Mouse (Mus musculus) right cerebral cortex, adult 2 months (tissue): Measurements from ENCODE around the gene Cinp.

Source experiments
- DNase-seq, 2 experiments: peaks; one replicate each; pipeline ENCODE4 v3.0.0; 2021 to 2022; ENCODE audit warnings: low spot score in 2 of 2

The Cinp gene

GRCm38 (mm10) chr12:110889036-110890020, at the start of gene Cinp, which contains the start of gene Tecpr2:
TSS of gene Cinp (minus strand) at chr12:110889145.
TSS of gene Tecpr2 (plus strand) at chr12:110889264.
- DNase-seq = peak; percentile 97 to 98

GRCm38 (mm10) chr12:110937496-110937895, 48.6 kb upstream of the Cinp start:
- DNase-seq = no peak

DNA sequence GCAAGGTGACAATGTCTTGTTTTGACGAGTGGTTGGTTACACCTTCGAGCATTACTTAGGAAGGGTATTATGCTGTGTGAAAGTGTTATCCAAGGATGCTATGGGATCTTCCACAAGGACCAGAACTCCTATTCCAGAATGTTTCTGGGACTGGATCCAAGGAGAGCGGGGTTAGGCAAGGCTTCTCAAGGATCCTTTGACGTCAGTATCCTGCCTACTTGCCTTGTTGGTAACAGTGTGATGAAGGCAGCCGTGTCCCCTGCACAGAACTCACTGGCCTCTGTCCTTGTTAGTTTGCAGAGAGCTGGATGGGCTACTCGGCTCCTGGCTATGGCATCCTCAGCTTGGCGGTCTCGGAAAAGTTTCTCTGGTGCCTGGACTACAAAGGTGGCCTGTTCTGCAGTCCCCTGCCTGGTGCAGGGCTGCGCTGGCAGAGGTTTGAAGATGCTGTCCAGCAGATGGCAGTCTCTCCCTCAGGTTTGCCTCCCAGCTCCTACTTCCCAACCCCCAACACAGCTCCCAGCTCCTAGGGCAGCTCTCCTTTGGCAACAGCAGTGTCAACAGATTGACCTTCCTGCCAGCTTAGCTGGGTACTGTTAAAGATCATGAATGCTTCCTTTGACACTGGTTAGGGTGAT, 47.2 kb upstream of the Cinp start:
- DNase-seq = peak; percentile 84 to 88

DNA sequence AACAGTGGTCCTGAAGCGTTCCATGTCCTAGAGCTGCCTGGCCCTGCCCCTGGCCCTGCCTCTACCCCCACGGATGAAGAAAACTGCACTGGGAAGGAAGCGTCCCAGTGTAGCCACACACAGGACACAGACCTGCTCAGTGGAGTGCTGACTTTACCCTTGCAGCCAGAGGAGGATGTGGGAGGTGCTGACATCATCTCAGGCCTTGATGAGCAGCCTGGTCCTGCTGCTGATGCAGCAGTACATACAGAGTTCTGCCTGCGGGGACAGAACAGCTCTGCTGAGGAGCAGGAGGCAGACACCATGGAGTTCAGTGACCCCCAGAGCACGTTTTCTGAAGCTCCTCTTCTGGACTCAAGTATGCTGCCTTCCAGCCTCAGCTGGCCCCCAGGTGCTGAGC, 43.9 kb upstream of the Cinp start:
- DNase-seq = peak; percentile 45 to 51

- no peak for DNase-seq
Observed at GRCm38 (mm10) chr12:110921572-110921971, 32.6 kb upstream of the Cinp start.

GRCm38 (mm10) chr12:110920254-110920653, 31.3 kb upstream of the Cinp start:
- DNase-seq = no peak

- no peak for DNase-seq
Observed at GRCm38 (mm10) chr12:110915761-110916160, 26.8 kb upstream of the Cinp start.

- peak in 1 of 2 experiments; percentile 29 for DNase-seq
Observed at GRCm38 (mm10) chr12:110909962-110910361, 21.0 kb upstream of the Cinp start.

DNA sequence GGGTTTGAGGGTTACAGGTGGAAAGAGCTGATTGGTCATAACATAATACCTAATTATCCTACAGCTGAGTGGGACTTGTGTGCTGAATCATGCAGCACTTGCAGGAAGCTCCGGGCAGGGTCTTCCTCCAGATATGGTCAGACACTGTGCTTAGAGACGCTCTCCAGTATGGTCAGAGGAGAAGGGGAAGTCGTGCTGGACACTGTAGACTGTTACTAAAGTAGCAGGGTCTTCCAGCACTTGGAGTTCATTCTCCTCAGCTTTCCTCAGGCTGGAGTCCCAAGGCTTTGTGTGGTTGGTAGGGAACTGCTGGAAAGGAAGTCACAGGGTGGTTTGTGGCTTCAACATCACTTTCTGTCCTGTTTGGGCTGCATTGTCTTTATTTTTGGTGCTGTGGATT, 18.9 kb upstream of the Cinp start:
- no peak for DNase-seq

GRCm38 (mm10) chr12:110903536-110903935, 14.6 kb upstream of the Cinp start:
- DNase-seq = no peak

DNA sequence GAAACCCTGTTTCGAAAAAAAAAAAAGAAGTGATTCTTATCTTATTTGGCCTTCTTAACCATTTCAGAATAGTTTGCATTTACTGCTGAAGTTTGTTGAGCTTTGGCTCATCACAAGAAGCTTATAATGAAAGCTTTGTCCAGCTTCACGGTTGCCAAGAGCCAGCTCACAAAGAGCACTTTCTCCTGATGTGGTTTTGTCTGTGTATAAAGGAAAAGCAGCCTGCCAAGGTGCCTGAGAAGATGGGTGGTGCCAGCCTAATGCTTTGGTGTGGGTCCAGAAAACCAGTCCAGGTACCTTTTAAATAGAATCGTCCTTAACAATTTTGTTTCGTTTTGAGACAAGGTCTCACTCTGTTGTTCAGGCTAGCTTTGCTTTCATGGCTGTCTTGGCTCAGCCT, 13.2 kb upstream of the Cinp start:
- no peak for DNase-seq

DNA sequence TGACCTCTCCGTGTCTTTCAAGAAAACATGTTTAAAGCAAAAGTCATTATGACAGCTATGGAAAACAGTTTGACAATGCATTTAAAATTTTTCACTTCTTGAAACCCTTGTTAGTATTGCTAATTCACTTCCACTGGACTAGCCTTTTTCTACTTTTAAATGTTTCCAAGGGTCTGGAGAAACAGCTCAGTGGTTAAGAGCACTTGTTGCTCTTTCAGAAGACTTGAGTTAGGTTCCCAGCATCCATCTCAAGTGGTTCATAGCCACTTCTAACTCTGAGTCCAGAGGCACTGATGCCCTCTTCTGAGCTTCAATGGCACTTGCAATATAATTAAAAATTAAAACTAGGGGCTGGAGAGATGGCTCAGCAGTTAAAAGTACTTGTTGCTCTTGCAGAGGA, 2.9 kb upstream of the Cinp start:
- no peak for DNase-seq

- peak in 1 of 2 experiments; percentile 50 for DNase-seq
Observed at GRCm38 (mm10) chr12:110888606-110889005, 339 bp downstream of the Cinp start.

- DNase-seq = no peak
Observed at GRCm38 (mm10) chr12:110888106-110888505, 839 bp downstream of the Cinp start.

GRCm38 (mm10) chr12:110885251-110885650, 3.7 kb downstream of the Cinp start:
- DNase-seq = no peak

- no peak for DNase-seq
Observed at GRCm38 (mm10) chr12:110882291-110882690, 6.7 kb downstream of the Cinp start.

DNA sequence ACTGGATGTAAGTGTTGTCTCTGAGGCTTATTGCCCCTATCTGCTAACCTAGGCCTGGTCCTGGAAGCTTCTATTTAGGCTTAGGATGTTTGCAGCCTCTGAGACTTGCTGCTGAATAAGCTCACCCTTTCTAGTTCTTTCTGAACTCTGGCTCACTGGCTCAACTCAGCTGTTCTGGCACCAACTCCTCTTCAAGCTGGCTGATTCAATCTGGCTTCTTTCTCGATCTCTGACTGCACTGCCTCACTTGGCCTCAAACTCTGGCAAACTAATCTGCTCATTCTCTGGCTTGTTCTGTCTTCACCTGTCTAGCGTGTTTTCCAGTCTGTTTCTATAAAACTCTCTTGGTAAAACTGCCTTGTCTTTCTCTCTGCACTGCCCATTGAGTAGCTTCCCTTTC, 13.6 kb downstream of the Cinp start:
- no peak for DNase-seq

DNA sequence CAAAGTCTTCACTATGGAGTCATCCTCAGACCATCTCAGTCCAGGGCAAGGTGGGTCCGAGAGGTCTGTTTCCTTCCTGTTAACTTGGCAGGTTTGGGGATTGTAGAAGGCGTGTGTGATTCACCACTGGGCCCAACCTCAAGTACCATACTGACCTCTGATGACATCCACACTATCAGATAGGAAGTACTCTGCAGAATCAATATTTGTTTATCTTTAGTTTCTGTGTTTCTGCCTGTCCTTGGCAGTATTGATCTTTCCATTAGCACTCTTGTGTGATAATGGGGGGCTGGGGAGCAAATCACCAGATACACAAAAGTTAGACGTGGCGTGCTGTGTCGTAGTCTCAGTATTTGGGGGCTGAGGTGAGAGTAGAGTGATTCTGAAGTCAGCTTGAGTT, 17.7 kb downstream of the Cinp start:
- DNase-seq = no peak

- DNase-seq = no peak
Observed at GRCm38 (mm10) chr12:110870107-110870506, 18.8 kb downstream of the Cinp start.

GRCm38 (mm10) chr12:110865989-110866388, 23.0 kb downstream of the Cinp start:
- peak in 1 of 2 experiments; percentile 34 for DNase-seq

DNA sequence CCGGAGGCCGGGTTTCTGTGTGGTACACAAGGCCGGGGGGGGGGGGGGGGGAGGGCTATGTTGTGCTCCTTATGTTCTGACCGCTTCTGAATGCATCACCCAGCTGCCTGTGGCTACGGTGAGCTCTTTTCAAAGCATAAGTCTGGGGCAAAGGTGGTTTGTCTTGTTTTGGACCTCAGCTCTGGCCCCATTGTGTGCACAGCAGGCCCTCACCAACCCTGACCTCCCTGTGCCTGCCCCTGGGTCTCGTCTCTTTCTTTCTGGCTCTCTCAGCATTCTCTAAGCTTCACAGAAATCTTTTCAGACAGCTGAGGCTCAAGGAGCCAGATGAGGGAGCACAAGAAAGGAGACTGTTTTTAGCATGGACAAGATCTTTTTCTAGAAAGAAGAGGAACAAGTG, 23.4 kb downstream of the Cinp start:
- no peak for DNase-seq

- peak in 1 of 2 experiments; percentile 21 for DNase-seq
Observed at GRCm38 (mm10) chr12:110864008-110864407, 24.9 kb downstream of the Cinp start.

DNA sequence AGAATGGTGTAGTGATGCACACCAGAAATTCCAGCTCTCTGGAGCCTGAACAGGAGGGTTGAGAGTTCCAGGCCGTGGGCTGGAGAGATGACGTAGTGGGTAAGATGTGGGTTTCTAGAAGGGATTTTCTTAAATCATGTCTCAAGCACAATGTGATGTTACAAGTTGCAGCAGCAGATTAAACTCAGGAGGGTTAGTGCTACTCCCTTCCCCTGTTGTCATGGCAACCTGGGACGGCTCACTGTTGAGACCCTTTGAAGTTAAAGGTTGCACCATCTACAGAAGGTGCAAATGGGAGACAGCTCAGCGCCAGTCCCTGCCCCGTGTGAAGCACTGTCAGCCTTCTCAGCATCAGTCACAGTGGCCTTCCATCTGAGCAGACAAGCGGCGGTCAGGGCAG, 27.7 kb downstream of the Cinp start:
- DNase-seq = peak in 1 of 2 experiments; percentile 32
